Mouse (Mus musculus) layer of hippocampus, adult 11-12 months (tissue): Measurements from ENCODE around the gene Apol11a.
"Not testable (repeated sequence)": the region's sequence is repeated elsewhere in the genome, so short reads cannot be mapped to it uniquely, and the experiment has no call there.

Experiments
- DNase-seq: peaks from one replicate; pipeline ENCODE4 v3.0.0; 2022; ENCODE audit warnings: low spot score

Gene Apol11a

DNA sequence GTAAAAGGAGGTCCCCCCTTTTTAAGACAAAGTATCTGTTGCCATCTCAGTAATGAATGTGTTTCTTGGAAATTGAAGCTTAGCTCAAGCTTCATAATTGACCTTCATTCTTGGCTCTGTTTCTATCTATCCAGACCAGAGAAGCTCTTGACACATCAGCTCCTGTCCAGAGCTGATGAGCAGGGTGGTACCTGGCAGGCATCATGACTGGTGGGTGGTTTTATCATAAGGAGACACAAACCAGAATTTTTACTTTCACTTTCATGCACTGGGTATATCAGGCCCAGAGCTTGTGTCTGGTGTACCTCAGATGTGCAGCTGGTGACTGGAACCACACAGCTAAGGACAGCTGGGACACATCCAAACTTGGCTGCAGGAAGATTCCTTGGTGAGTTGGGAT, at the start of gene Apol11a:
Apol11a (plus strand) TSS at position 306 of the 400 bp plus-strand sequence.
- not testable (repeated sequence) for DNase-seq

GRCm38 (mm10) chr15:77474699-77475390, 33.2 kb upstream of the Apol11a start:
- not testable (repeated sequence) for DNase-seq

- DNase-seq, result not testable (repeated sequence)
These were observed 31.4 kb upstream of the Apol11a start, which contains the start of gene Apol10a for GRCm38 (mm10) chr15:77476693-77477092. Apol10a (plus strand) TSS chr15:77477047.

DNA sequence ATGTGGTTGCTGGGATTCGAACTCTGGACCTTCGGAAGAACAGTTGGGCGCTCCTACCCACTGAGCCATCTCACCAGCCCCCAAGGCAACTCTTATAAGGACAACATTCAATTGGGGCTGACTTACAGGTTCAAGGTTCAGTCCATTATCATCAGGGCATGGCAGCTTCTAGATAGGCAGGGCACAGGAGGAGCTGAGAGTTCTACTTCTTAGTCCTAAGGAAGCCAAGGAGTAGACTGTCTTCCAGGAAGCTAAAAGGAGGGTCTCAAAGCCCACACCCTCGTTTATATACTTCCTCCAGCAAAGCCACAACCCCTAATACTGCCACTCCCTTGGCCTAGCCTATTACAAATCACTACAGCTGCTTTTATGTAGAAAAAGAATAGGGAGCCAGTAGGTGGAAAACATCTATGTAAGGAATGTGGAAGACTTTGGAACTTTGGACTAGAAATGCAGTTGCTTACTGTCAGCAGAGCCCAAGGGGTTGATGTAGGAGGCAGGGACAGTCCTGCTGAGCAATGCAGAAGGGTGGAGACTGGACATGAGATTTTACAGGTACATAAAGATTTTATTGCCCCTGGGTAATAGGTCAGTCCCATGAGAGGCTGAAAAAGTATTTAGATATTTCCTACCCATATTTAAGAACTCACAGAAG, 25.8 kb upstream of the Apol11a start:
- DNase-seq, result no peak

DNA sequence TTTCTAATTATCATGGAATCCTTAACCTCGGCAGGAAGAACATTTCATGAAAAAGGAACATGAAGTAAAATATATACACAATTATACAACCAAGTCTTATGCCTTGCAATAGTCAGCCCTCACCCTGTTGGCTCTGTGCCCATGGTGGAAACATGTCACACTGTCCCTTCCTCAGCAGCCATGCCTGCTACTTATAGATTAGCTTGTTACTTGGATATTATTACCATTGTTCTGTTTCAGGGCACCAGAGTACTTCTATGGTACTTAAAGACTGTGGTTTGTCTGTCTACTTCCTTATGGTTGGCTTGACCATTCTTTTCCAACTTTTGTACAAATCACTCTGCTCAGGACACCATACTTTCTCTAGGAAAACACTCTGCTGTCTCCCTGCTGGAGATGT, 14.9 kb upstream of the Apol11a start:
- not testable (repeated sequence) for DNase-seq

DNA sequence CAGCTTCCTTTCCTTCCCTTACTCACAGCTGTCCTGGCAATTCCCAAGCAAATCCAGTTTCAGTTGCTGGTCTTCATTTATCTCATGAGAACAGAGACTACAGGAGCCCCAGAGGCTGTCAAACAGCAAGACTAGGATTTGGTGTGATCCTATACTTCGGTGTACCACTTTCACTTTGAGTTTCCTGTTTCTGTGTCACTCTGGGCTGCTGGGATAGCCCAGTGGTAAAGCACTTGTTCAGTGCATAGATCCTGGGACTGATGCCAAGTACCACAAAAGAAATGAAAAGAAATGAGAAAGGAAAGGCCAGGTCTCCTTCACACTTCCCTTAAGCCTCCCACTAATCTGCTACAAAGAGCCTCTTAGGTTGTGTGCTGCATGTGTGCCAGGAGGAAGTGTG, 13.4 kb upstream of the Apol11a start:
- not testable (repeated sequence) for DNase-seq

DNA sequence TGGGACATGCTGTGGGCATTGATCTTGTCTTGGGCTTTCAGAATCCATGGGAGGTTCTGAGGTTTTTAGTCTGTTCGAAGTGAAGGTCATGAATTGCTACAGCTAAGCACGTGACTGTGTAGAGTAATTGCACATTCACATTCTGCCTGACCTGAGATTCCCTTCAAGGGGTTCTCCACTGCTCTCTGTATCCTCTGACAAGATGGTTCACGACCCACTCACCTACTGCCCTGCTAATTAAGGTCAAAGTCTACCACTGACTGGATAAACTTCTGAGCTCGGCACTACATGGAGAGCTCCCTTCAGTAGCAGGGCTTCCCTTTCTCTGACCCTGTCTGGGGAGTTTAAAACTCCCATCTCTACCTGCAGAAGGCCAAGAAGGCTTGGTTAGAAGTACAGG, 12.5 kb downstream of the Apol11a start:
- not testable (repeated sequence) for DNase-seq

DNA sequence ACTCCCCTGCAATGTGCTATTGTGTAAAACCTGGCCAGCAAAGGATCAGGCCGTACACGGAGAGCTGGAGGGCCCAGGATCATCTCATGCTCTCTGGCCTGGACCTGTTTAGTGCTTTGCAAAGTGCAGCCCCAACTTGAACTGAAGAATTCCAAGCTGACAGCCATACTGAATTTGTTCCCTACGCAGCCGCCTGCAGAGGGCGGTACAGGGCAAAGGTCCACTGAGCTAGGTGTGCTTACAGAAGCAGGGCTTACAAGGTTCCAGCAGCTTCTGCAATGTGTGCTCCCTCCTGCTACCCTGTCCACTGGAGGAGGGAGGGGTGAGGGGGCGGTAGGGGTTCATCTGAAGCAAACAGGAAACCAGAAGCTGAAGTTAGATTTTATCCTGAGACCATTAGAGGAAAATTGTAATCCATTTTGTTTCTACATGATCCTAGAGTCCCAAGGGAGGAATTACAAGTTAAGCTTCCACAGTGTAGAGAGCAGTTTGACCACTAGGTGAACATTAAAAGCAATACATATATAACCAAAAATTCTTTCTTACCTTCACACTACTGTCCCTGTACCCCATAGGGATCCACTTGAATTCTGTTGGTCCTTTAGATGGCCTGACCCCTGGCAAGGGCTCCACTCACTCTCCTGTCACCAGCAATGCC, 15.2 kb downstream of the Apol11a start:
- DNase-seq, result peak; percentile 18

- no peak for DNase-seq
These were observed 25.1 kb downstream of the Apol11a start, which contains the start of gene Apol7c for GRCm38 (mm10) chr15:77533216-77533615. Apol7c (minus strand) TSS chr15:77533316.

- not testable (repeated sequence) for DNase-seq
These were observed 31.1 kb downstream of the Apol11a start for GRCm38 (mm10) chr15:77539221-77539620.

DNA sequence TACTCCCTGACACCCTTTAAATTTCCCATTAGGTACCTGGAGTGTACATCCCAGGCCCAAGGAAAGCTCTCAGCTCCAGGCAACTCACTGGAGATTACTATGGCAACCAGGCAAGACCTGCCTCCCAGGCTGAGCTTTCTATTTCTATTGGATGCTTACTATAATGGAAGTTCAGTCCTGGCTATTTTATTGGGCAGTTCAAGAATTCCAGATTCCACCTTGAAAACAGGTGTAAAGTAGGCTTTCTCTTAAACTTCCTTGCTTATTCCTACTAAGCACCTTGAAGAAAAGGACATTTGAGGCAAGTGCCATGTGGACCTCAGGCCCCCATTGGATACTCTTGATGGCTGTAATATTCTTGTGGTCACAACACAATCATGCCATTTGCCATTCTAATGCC, 53.7 kb downstream of the Apol11a start, which contains the start of gene 1700025B11Rik:
1700025B11Rik (minus strand) TSS at position 101 of the 400 bp plus-strand sequence.
- no peak for DNase-seq

- DNase-seq, result no peak
These were observed 55.1 kb downstream of the Apol11a start for GRCm38 (mm10) chr15:77563219-77563618.
